Mouse (Mus musculus) T-helper 17 cell (primary cell): ENCODE measurements around the gene Man2b2.

Experiments
- in situ Hi-C, 2 experiments: fragments of 300-600 bp; cut with MboI, MseI; formaldehyde crosslinking; loops; 1 replicate in 1 of 2; 2 replicates in 1 of 2; pipeline ENCODE4 v1.15.1; 2025; ENCODE audit warnings: high pct_unique_total_duplicates in 2 of 2

Man2b2 gene

GRCm38 (mm10) chr5:36772586-36772985 lies 57.9 kb downstream of the Man2b2 start:
- in situ Hi-C loops: no loop called here

GRCm38 (mm10) chr5:36769603-36770002 lies 60.9 kb downstream of the Man2b2 start:
- in situ Hi-C loops: no loop called here

- in situ Hi-C loops: no loop called here
Measured at GRCm38 (mm10) chr5:36766958-36767703, 63.3 kb downstream of the Man2b2 start.

GRCm38 (mm10) chr5:36759848-36760247 lies 70.6 kb downstream of the Man2b2 start:
- in situ Hi-C loops: no loop called here

GRCm38 (mm10) chr5:36757033-36757432 lies 73.4 kb downstream of the Man2b2 start:
- in situ Hi-C loops: no loop called here
